Mouse (Mus musculus): Measurements from ENCODE around the gene Lclat1.

Lclat1 gene

GRCm38 (mm10) chr17:73092103-73093097, 15.4 kb upstream of the Lclat1 start:
- no peak for DNase-seq

- DNase-seq, result no peak
Observed at GRCm38 (mm10) chr17:73095070-73095469, 12.7 kb upstream of the Lclat1 start.

- no peak for DNase-seq
Observed at GRCm38 (mm10) chr17:73095585-73095984, 12.2 kb upstream of the Lclat1 start.

GRCm38 (mm10) chr17:73096484-73096883, 11.3 kb upstream of the Lclat1 start:
- DNase-seq, result no peak

GRCm38 (mm10) chr17:73098636-73099035, 9.1 kb upstream of the Lclat1 start:
- no peak for DNase-seq

- DNase-seq, result no peak
Observed at GRCm38 (mm10) chr17:73100396-73100795, 7.4 kb upstream of the Lclat1 start.

GRCm38 (mm10) chr17:73102538-73102937, 5.2 kb upstream of the Lclat1 start:
- DNase-seq, result no peak

GRCm38 (mm10) chr17:73108170-73108887, 544 bp downstream of the Lclat1 start:
- peak; percentile 23 for DNase-seq

- no peak for DNase-seq
Observed at GRCm38 (mm10) chr17:73108888-73109259, 1.1 kb downstream of the Lclat1 start.

GRCm38 (mm10) chr17:73112128-73112527, 4.3 kb downstream of the Lclat1 start:
- no peak for DNase-seq

- no peak for DNase-seq
Observed at GRCm38 (mm10) chr17:73112601-73113000, 4.8 kb downstream of the Lclat1 start.

GRCm38 (mm10) chr17:73113230-73113629, 5.4 kb downstream of the Lclat1 start:
- no peak for DNase-seq

- no peak for DNase-seq
Observed at GRCm38 (mm10) chr17:73118134-73118533, 10.3 kb downstream of the Lclat1 start.

GRCm38 (mm10) chr17:73118702-73119101, 10.9 kb downstream of the Lclat1 start:
- no peak for DNase-seq

GRCm38 (mm10) chr17:73119150-73119549, 11.4 kb downstream of the Lclat1 start:
- DNase-seq, result no peak

- no peak for DNase-seq
Observed at GRCm38 (mm10) chr17:73120545-73120944, 12.8 kb downstream of the Lclat1 start.

- no peak for DNase-seq
Observed at GRCm38 (mm10) chr17:73121726-73122125, 13.9 kb downstream of the Lclat1 start.

- no peak for DNase-seq
Observed at GRCm38 (mm10) chr17:73126349-73126748, 18.6 kb downstream of the Lclat1 start.

- DNase-seq, result no peak
Observed at GRCm38 (mm10) chr17:73126903-73127302, 19.1 kb downstream of the Lclat1 start.

GRCm38 (mm10) chr17:73136562-73137484, 29.0 kb downstream of the Lclat1 start:
- no peak for DNase-seq

- no peak for DNase-seq
Observed at GRCm38 (mm10) chr17:73138217-73138616, 30.4 kb downstream of the Lclat1 start.

- DNase-seq, result no peak
Observed at GRCm38 (mm10) chr17:73142029-73142428, 34.2 kb downstream of the Lclat1 start.

GRCm38 (mm10) chr17:73142445-73142844, 34.7 kb downstream of the Lclat1 start:
- no peak for DNase-seq
